In the genomic region with DNA sequence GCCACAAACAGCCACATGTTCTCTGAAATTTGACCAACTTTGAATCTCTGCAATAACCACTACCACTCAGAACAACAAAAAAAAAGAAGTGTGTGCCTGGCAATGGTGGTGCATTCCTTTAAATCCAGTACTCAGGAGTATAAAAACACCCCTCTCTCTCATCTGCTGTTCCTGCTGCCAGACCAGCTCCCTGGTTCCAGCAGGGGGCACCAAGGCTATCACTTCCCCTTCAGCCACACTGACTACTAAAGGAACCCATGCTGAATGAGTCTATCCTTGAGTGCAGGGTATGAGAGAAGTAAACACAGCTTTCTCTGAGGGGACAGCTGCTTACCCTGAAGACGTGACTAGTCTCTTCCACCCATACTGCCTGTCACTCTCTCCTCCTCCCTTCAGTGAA, we compare ENCODE assay signal across 9 mouse cellular contexts.
DNase-seq lines count a peak whose midpoint lies in the region; ATAC-seq and TF ChIP-seq lines count a peak whose summit lies in the region.
"Had no signal": no experiment of that assay in that cellular context is flagged by ENCODE, and none has a peak within 500 bp of the region (broad histone marks: within the 10 kb centered on the region; RNA-seq: fewer than 3 reads in every experiment).

No protein-coding gene starts in this region.

- H3K36me3 ChIP-seq in intestine, postnatal 0 days (ENCODE audit: control insufficient read depth, insufficient read depth): no peaks in the 10 kb centered on the region; the same call in 1 of the 2 replicates
- H3K36me3 ChIP-seq in intestine, embryonic 15.5 days: no peaks in the 10 kb centered on the region
- H3K36me3 ChIP-seq in midbrain, postnatal 0 days (ENCODE audit: insufficient read depth, low read length): peaks cover 53% of the 10 kb centered on the region
- H3K36me3 ChIP-seq in midbrain, embryonic 16.5 days (ENCODE audit: control insufficient read depth, insufficient read depth, low read length): peaks cover 19% of the 10 kb centered on the region

- H3K27me3 ChIP-seq in intestine, postnatal 0 days (replicated peaks; ENCODE audit: control insufficient read depth, insufficient read depth, low read length): no peaks in the 10 kb centered on the region
- H3K27me3 ChIP-seq in intestine, embryonic 15.5 days (replicated peaks): no peaks in the 10 kb centered on the region
- H3K27me3 ChIP-seq in midbrain, postnatal 0 days (ENCODE audit: insufficient read depth, low read length): no peaks in the 10 kb centered on the region
- no peaks in the 10 kb centered on the region for H3K27me3 ChIP-seq in midbrain, embryonic 16.5 days (ENCODE audit: control insufficient read depth, insufficient read depth, low read depth, low read length)

- no peak for ATAC-seq in intestine, postnatal 0 days
- ATAC-seq in intestine, embryonic 15.5 days: no peak
- no peak for ATAC-seq in midbrain, postnatal 0 days (ENCODE audit: low FRiP score)
- ATAC-seq in midbrain, embryonic 16.5 days: no peak
- ATAC-seq in megakaryocyte, adult 5-6 weeks (ENCODE audit: poor library complexity, severe bottlenecking): 0 out of 2 replicates have a peak, but pooled peaks have one; percentile 35

- H3K4me2 ChIP-seq in intestine, postnatal 0 days (replicated peaks; ENCODE audit: low read depth): no peak overlapping the region
- H3K4me2 ChIP-seq in intestine, embryonic 15.5 days (replicated peaks): no peak overlapping the region
- H3K4me2 ChIP-seq in midbrain, postnatal 0 days (ENCODE audit: low read depth, low read length, poor library complexity, severe bottlenecking): no peak overlapping the region
- H3K4me2 ChIP-seq in midbrain, embryonic 16.5 days (ENCODE audit: low read length): no peak overlapping the region

- no peaks in the 10 kb centered on the region for H3K4me1 ChIP-seq in intestine, postnatal 0 days (replicated peaks; ENCODE audit: control insufficient read depth, insufficient read depth, low read length)
- H3K4me1 ChIP-seq in intestine, embryonic 15.5 days (replicated peaks): no peaks in the 10 kb centered on the region
- H3K4me1 ChIP-seq in midbrain, postnatal 0 days (ENCODE audit: insufficient read depth, low read length): no peaks in the 10 kb centered on the region
- H3K4me1 ChIP-seq in midbrain, embryonic 16.5 days (ENCODE audit: control insufficient read depth, insufficient read depth, low read length): no peaks in the 10 kb centered on the region

- WGBS in intestine, postnatal 0 days: 36% methylated on average over 1 of the region's 1 CpGs
- 25% methylated on average over 1 of the region's 1 CpGs for WGBS in intestine, embryonic 15.5 days
- WGBS in midbrain, postnatal 0 days: 60% methylated on average over 1 of the region's 1 CpGs
- WGBS in midbrain, embryonic 16.5 days: 33% methylated on average over 1 of the region's 1 CpGs

- H3K9ac ChIP-seq in intestine, postnatal 0 days (ENCODE audit: low read depth, low read length): no peak overlapping the region
- H3K9ac ChIP-seq in intestine, embryonic 15.5 days: no peak overlapping the region
- no peak overlapping the region for H3K9ac ChIP-seq in midbrain, postnatal 0 days (replicated peaks; ENCODE audit: low read length, poor library complexity, severe bottlenecking)
- no peak overlapping the region for H3K9ac ChIP-seq in midbrain, embryonic 16.5 days (ENCODE audit: low read depth, low read length)

- peak; percentile 47 for TF ChIP-seq CTCF in intestine, postnatal 0 days (IDR thresholded peaks at IDR 0.05; ENCODE audit: low read depth)
- peak; percentile 43 for TF ChIP-seq CTCF in midbrain, postnatal 0 days (IDR thresholded peaks at IDR 0.05)

- H3K4me3 ChIP-seq in intestine, postnatal 0 days (ENCODE audit: low read depth, low read length): no peak overlapping the region
- H3K4me3 ChIP-seq in intestine, embryonic 15.5 days (replicated peaks): no peak overlapping the region
- no peak overlapping the region for H3K4me3 ChIP-seq in midbrain, postnatal 0 days (ENCODE audit: low read depth, low read length)
- no peak overlapping the region for H3K4me3 ChIP-seq in midbrain, embryonic 16.5 days (ENCODE audit: low read depth, low read length)

- H3K27ac ChIP-seq in intestine, postnatal 0 days (ENCODE audit: low read depth, low read length): no peak overlapping the region
- no peak overlapping the region for H3K27ac ChIP-seq in intestine, embryonic 15.5 days
- H3K27ac ChIP-seq in midbrain, postnatal 0 days (ENCODE audit: low read depth, low read length): no peak overlapping the region
- H3K27ac ChIP-seq in midbrain, embryonic 16.5 days (ENCODE audit: low read length): no peak overlapping the region

- no peak for DNase-seq in midbrain, postnatal 0 days (ENCODE audit: low spot score)
- DNase-seq in ES-CJ7 (ENCODE audit: low read depth, low spot score): peak; percentile 61
- no peak for DNase-seq in urinary bladder, postnatal 10 days (ENCODE audit: low spot score)
- no peak for DNase-seq in Muller cell, postnatal 12 days (ENCODE audit: inconsistent ontology term)
- DNase-seq: heart, postnatal 4 days had no signal

- H3K9me3 ChIP-seq in intestine, postnatal 0 days (ENCODE audit: control insufficient read depth): no peaks in the 10 kb centered on the region
- H3K9me3 ChIP-seq in intestine, embryonic 15.5 days: no peaks in the 10 kb centered on the region
- H3K9me3 ChIP-seq in midbrain, postnatal 0 days (ENCODE audit: low read length): no peaks in the 10 kb centered on the region
- no peaks in the 10 kb centered on the region for H3K9me3 ChIP-seq in midbrain, embryonic 16.5 days (replicated peaks; ENCODE audit: control insufficient read depth, low read length, poor library complexity, severe bottlenecking)
